Mouse (Mus musculus): ENCODE results near the gene P3h3. TPM values are rescaled to one million over a fixed set of nuclear protein-coding genes. Genes with fewer than 3 reads are reported as not detected.
"Not testable (repeated sequence)": the region's sequence is repeated elsewhere in the genome, so short reads cannot be mapped to it uniquely, and the experiment has no call there.

Gene P3h3
- polyA plus RNA-seq, 1 experiment = 9.3 TPM

DNA sequence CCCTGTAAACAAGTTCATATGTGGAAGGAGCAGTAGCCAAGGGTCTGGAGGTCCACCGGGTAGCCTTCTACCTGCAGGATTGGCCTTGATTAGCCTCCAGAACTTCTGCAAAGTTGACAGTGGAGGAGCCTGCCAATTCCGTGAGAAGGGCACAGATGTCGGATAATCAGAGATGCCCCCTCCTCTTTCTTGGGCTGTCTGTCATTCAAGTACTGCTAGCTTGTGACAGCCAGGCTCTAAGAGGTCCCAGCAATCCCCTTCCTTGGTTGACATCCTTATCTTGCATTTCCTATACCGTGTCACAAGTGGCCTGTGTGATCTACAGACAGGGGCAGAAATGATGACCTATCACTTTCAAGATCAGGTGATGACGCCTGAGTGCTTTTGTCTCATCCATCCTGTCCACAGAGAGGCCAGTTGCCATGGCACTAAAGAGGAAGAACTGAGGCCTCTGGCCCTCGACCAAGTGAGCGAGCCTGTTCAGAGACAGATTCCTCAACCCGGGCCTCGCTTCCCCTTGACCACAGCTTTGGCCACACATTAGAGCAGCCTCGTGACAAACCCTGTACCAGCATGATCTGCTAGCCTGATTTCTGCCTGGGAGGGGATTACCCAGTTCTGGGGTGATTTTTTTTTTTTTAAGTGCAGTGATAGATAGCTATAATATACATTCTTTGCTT is 43.4 kb upstream of the P3h3 start:
- Histone ChIP-seq H3K27me3 (ENCODE audit: control insufficient read depth, insufficient read depth, low read length) (no peaks in the 10 kb centered on the region), H3K27ac (ENCODE audit: insufficient read depth, low read length) (peak overlapping the region; percentile 42), H3K4me1 (ENCODE audit: control insufficient read depth, insufficient read depth, insufficient read length) (peaks cover 15% of the 10 kb centered on the region; the same call in 1 of the 2 replicates), H3K4me3 (ENCODE audit: extremely low read depth, insufficient read depth, insufficient read length) (no peak overlapping the region), H3K36me3 (ENCODE audit: control insufficient read depth, insufficient read depth, low read length) (no peaks in the 10 kb centered on the region)
- peak in 1 of 2 experiments; percentile 25 for DNase-seq (ENCODE audit: low read depth in 1 of 2, low spot score in 2 of 2)
- no peak for TF ChIP-seq POLR2A (IDR thresholded peaks at IDR 0.05; ENCODE audit: low read depth, low read length)
- no peak for TF ChIP-seq CTCF (IDR thresholded peaks at IDR 0.05; ENCODE audit: extremely low read depth, insufficient read depth, insufficient read length, insufficient replicate concordance)
- WGBS = 35% methylated on average over 10 of the region's 10 CpGs

DNA sequence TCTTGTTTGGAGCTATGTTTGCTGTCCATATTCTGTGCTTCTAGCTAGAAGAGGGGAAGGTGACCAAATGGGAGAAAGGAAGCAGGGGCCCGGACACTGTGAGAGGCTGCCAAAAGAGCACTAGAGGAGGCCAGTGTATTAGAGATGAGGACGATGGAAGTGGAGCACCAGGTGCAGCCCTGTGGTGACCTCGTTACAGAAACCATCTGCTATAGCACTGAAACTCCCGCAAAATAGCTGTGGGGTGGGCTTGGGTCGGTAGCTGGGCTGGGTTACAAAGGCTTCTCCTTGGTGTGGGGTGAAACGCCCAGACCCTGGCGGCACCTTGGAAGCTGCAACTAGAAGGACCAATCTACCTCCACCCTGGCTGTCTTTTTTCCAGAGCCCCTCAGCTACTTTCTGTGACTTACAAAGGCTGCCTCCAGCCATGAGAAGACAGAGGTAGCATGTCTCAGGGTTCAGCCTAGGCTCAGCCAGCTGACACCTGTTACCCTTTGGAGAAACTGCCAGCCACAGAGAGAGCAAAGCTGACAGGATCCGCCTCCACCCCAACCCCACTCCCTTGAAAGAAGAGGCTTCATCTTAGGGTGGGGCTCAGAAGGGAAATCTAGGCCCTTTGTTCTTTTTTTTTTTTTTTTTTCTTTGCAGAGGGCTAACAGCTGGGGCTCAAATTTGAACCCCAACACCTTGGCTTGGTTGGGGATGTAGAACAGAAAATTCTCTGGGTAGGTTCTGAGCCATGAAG is 42.7 kb upstream of the P3h3 start:
- Histone ChIP-seq H3K27ac (ENCODE audit: insufficient read depth, low read length) (peak overlapping the region; percentile 42), H3K36me3 (ENCODE audit: control insufficient read depth, insufficient read depth, low read length) (no peaks in the 10 kb centered on the region), H3K4me1 (ENCODE audit: control insufficient read depth, insufficient read depth, insufficient read length) (peaks cover 15% of the 10 kb centered on the region; the same call in 1 of the 2 replicates), H3K4me3 (ENCODE audit: extremely low read depth, insufficient read depth, insufficient read length) (no peak overlapping the region), H3K27me3 (ENCODE audit: control insufficient read depth, insufficient read depth, low read length) (no peaks in the 10 kb centered on the region)
- 41% methylated on average over 8 of the region's 8 CpGs for WGBS
- TF ChIP-seq POLR2A (IDR thresholded peaks at IDR 0.05; ENCODE audit: low read depth, low read length) = no peak
- TF ChIP-seq CTCF (IDR thresholded peaks at IDR 0.05; ENCODE audit: extremely low read depth, insufficient read depth, insufficient read length, insufficient replicate concordance) = no peak
- DNase-seq (ENCODE audit: low read depth in 1 of 2, low spot score in 2 of 2) = peak in 1 of 2 experiments; percentile 18

DNA sequence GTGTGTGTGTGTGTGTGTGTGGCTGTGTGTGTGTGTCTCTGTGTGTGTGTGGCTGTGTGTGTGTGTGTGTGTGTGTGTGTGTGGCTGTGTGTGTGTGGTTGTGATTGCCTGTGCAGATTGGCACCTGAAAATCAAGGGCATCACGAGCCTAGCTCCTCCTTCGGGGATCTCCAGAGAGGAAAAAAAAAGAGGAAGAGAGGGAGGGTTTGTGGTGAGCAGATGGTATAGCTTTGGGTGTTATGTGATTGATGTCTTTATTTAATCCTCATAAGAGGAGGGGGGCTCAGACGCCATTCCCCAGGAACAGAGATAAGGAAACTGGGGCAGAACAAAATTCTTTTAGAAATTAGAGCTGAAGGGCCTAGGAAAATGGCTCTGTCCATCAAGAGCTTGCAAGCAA is 40.8 kb upstream of the P3h3 start:
- no peaks in the 10 kb centered on the region for H3K27me3 ChIP-seq (ENCODE audit: control insufficient read depth, insufficient read depth, low read length)
- H3K36me3 ChIP-seq (ENCODE audit: control insufficient read depth, insufficient read depth, low read length) = no peaks in the 10 kb centered on the region
- 8% methylated on average over 3 of the region's 3 CpGs for WGBS
- peaks cover 15% of the 10 kb centered on the region; the same call in 1 of the 2 replicates for H3K4me1 ChIP-seq (ENCODE audit: control insufficient read depth, insufficient read depth, insufficient read length)
- DNase-seq (ENCODE audit: low read depth in 1 of 2, low spot score in 2 of 2) = peak in 1 of 2 experiments; percentile 45
- TF ChIP-seq CTCF (IDR thresholded peaks at IDR 0.05; ENCODE audit: extremely low read depth, insufficient read depth, insufficient read length, insufficient replicate concordance) (no peak), POLR2A (IDR thresholded peaks at IDR 0.05; ENCODE audit: low read depth, low read length) (no peak)
- no peak overlapping the region for H3K4me3 ChIP-seq (ENCODE audit: extremely low read depth, insufficient read depth, insufficient read length)
- H3K27ac ChIP-seq (ENCODE audit: insufficient read depth, low read length) = peak overlapping the region; percentile 52

DNA sequence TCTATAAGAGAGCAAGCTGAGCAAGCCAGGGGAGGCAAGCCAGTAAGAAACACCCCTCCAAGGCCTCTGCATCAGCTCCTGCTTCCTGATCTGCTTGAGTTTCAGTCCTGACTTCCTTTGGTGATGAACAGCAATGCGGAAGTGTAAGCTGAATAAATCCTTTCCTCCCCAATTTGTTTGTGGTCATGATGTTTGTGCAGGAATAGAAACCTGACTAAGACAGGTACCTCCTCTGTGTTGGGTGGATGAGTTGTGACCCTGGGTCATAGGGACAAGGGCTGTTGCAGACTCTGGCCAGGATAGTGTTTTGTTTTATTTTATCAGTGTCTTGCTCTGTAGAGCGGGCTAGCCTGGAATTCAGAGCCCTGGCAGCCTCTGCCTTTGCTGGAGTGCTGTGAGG is 36.6 kb upstream of the P3h3 start:
- not testable (repeated sequence) for H3K27me3 ChIP-seq (ENCODE audit: control insufficient read depth, insufficient read depth, low read length); DNase-seq (ENCODE audit: low read depth in 1 of 2, low spot score in 2 of 2); H3K36me3 ChIP-seq (ENCODE audit: control insufficient read depth, insufficient read depth, low read length); H3K4me1 ChIP-seq (ENCODE audit: control insufficient read depth, insufficient read depth, insufficient read length); H3K4me3 ChIP-seq (ENCODE audit: extremely low read depth, insufficient read depth, insufficient read length); H3K27ac ChIP-seq (ENCODE audit: insufficient read depth, low read length)
- WGBS = 82% methylated on average over 2 of the region's 2 CpGs

DNA sequence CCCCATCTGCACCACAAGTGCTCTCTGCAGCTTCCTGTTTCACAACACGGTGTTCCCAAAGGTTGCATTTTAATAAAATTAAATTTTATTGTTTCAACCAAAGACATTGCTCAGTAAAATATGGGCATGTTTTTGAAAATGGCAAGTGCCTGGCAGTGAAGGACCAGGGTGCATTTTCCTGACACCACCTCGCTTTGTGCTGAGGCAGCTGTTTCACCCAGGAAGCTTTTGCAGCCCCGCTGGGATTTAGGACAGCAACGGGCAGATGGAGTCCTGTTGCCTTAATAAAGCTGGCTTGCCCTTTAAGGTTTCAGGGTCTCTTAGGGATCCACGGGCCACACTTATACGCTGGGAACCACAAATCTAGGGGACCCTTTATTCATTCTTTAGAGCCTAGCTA is 33.4 kb upstream of the P3h3 start:
- 44% methylated on average over 6 of the region's 6 CpGs for WGBS
- Histone ChIP-seq H3K27ac (ENCODE audit: insufficient read depth, low read length) (no peak overlapping the region), H3K36me3 (ENCODE audit: control insufficient read depth, insufficient read depth, low read length) (no peaks in the 10 kb centered on the region), H3K4me1 (ENCODE audit: control insufficient read depth, insufficient read depth, insufficient read length) (no peaks in the 10 kb centered on the region; the same call in 1 of the 2 replicates), H3K4me3 (ENCODE audit: extremely low read depth, insufficient read depth, insufficient read length) (no peak overlapping the region), H3K27me3 (ENCODE audit: control insufficient read depth, insufficient read depth, low read length) (no peaks in the 10 kb centered on the region)
- TF ChIP-seq CTCF (IDR thresholded peaks at IDR 0.05; ENCODE audit: extremely low read depth, insufficient read depth, insufficient read length, insufficient replicate concordance) (no peak), POLR2A (IDR thresholded peaks at IDR 0.05; ENCODE audit: low read depth, low read length) (no peak)
- no peak for DNase-seq (ENCODE audit: low read depth in 1 of 2, low spot score in 2 of 2)

DNA sequence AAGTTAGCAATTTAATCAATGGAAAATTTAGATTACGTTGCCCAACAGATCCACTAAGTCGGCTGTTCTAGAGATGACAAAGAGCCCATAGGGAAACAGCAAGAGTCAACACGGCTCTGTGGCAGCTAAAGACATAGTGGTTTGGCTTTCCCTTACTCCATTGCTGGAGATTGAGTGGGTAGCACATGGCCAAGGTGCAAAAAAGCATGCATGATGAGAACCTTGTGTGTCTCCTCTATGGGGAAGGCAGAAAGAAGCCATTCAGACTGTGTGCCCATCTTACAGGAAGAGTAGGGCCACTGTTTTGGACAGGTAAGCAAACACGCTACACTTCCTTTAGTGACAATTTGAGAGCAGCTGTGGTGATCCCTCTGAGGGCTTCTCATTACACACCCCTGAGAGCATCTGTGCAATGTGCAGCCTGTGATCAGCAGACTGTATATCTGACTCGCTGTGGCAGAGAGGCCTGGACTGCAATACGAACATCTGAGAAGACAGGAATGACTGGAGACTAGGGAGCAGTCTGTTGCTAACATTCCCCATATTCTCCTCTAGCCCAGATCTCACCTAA is 31.1 kb upstream of the P3h3 start:
- DNase-seq (ENCODE audit: low read depth in 1 of 2, low spot score in 2 of 2) = no peak

More for the DNA sequence above, 31.1 kb upstream of the P3h3 start:
- WGBS = 77% methylated on average over 6 of the region's 6 CpGs
- no peaks in the 10 kb centered on the region for H3K36me3 ChIP-seq (ENCODE audit: control insufficient read depth, insufficient read depth, low read length)
- no peaks in the 10 kb centered on the region for H3K27me3 ChIP-seq (ENCODE audit: control insufficient read depth, insufficient read depth, low read length)
- H3K4me1 ChIP-seq (ENCODE audit: control insufficient read depth, insufficient read depth, insufficient read length) = peaks cover 3% of the 10 kb centered on the region; the same call in 1 of the 2 replicates
- TF ChIP-seq CTCF (IDR thresholded peaks at IDR 0.05; ENCODE audit: extremely low read depth, insufficient read depth, insufficient read length, insufficient replicate concordance) (no peak), POLR2A (IDR thresholded peaks at IDR 0.05; ENCODE audit: low read depth, low read length) (no peak)
- no peak overlapping the region for H3K27ac ChIP-seq (ENCODE audit: insufficient read depth, low read length)
- no peak overlapping the region for H3K4me3 ChIP-seq (ENCODE audit: extremely low read depth, insufficient read depth, insufficient read length)
